Mouse (Mus musculus) CH12.LX (cell line): ENCODE results near the gene Fam69b. TPM values are rescaled to one million over a fixed set of nuclear protein-coding genes. Genes with fewer than 3 reads are reported as not detected.
A peak's percentile ranks its signal among the peaks of the same experiment; 100 is the strongest.

Experiments used
- DNase-seq: peaks from one replicate; pipeline ENCODE4 v3.0.0-alpha.2; 2013; ENCODE audit errors: extremely low read depth
- H3K27ac ChIP-seq: 2 replicates; pipeline ENCODE4 v1.5.1; 2012; ENCODE audit warnings: low read depth, mild to moderate bottlenecking, control low read depth, moderate library complexity; ENCODE audit not compliant: insufficient read depth
- H3K27me3 ChIP-seq: replicated peaks from 2 replicates; pipeline ENCODE3; 2012; ENCODE audit warnings: inconsistent platforms
- H3K36me3 ChIP-seq, 2 experiments: replicated peaks in 1 of 2; 2 replicates each; pipeline versions ENCODE3 to v1.6.1; 2012; ENCODE audit warnings: inconsistent platforms in 1 of 2, low read length in 1 of 2, mild to moderate bottlenecking in 1 of 2, mixed read lengths in 1 of 2, moderate library complexity in 1 of 2; ENCODE audit not compliant: control insufficient read depth in 1 of 2, insufficient read depth in 1 of 2
- H3K4me1 ChIP-seq, 2 experiments: 2 replicates each; pipeline ENCODE4 v1.6.1; 2012; ENCODE audit warnings: inconsistent platforms in 1 of 2, moderate library complexity in 1 of 2; ENCODE audit not compliant: insufficient read depth in 2 of 2, control insufficient read depth in 1 of 2
- H3K4me2 ChIP-seq: 2 replicates; pipeline ENCODE4 v1.6.1; 2012; ENCODE audit warnings: low read depth, mild to moderate bottlenecking, control low read depth; ENCODE audit not compliant: poor library complexity, insufficient read depth, severe bottlenecking
- H3K4me3 ChIP-seq, 3 experiments: fragments of 150-350 bp in 1 of 3; sonication (generic) in 1 of 3; replicated peaks in 1 of 3; 2 replicates each; pipeline versions ENCODE3 to v1.5.1; 2011 to 2012; ENCODE audit warnings: low read depth in 2 of 3, low read length in 2 of 3, mild to moderate bottlenecking in 2 of 3, moderate library complexity in 2 of 3, control low read depth in 1 of 3, improper control_type of control experiment in 1 of 3, inconsistent platforms in 1 of 3, mixed read lengths in 1 of 3; ENCODE audit not compliant: poor library complexity in 1 of 3
- H3K79me2 ChIP-seq: replicated peaks from 2 replicates; pipeline ENCODE4 v1.6.1; 2012; ENCODE audit warnings: mild to moderate bottlenecking, moderate library complexity; ENCODE audit not compliant: control insufficient read depth, poor library complexity, insufficient read depth, severe bottlenecking; ENCODE audit errors: extremely low read depth
- H3K9ac ChIP-seq: 2 replicates; pipeline ENCODE4 v1.6.1; 2012; ENCODE audit warnings: low read depth, mild to moderate bottlenecking, control low read depth, moderate library complexity; ENCODE audit not compliant: insufficient read depth
- H3K9me3 ChIP-seq: replicated peaks from 2 replicates; pipeline ENCODE3; 2012; ENCODE audit warnings: low read length, inconsistent platforms, mixed read lengths
- BHLHE40 ChIP-seq: IDR thresholded peaks from 2 replicates; pipeline ENCODE4 v1.6.1; 2011; ENCODE audit warnings: mild to moderate bottlenecking, low read depth, low read length, improper control_type of control experiment
- E2F4 ChIP-seq: IDR thresholded peaks from 2 replicates; pipeline ENCODE4 v1.6.1; 2011; ENCODE audit warnings: low read depth, low read length, improper control_type of control experiment; ENCODE audit not compliant: insufficient replicate concordance
- ELF1 ChIP-seq: IDR thresholded peaks from 2 replicates; pipeline ENCODE4 v1.6.1; 2014; ENCODE audit warnings: low read depth, mild to moderate bottlenecking, inconsistent platforms, low read length, improper control_type of control experiment
- JUN ChIP-seq: IDR thresholded peaks from 2 replicates; pipeline ENCODE4 v1.6.1; 2011; ENCODE audit warnings: low read depth, mild to moderate bottlenecking, low read length, improper control_type of control experiment, moderate library complexity; ENCODE audit not compliant: insufficient read depth
- KAT2A ChIP-seq: IDR thresholded peaks from 2 replicates; pipeline ENCODE4 v1.6.1; 2012; ENCODE audit warnings: low read length, improper control_type of control experiment, inconsistent platforms; ENCODE audit not compliant: insufficient replicate concordance
- MAFK ChIP-seq: IDR thresholded peaks from 2 replicates; pipeline ENCODE4 v1.6.1; 2011; ENCODE audit warnings: low read length, improper control_type of control experiment; ENCODE audit not compliant: insufficient replicate concordance
- MXI1 ChIP-seq: IDR thresholded peaks from 2 replicates; pipeline ENCODE4 v1.6.1; 2011; ENCODE audit warnings: mild to moderate bottlenecking, low read depth, low read length, improper control_type of control experiment
- NRF1 ChIP-seq: IDR thresholded peaks from 2 replicates; pipeline ENCODE4 v1.6.1; 2014; ENCODE audit warnings: low read depth, mild to moderate bottlenecking, inconsistent platforms, low read length, improper control_type of control experiment, moderate library complexity
- PAX5 ChIP-seq: IDR thresholded peaks from 2 replicates; pipeline ENCODE4 v1.6.1; 2012; ENCODE audit warnings: low read length, inconsistent platforms, mixed read lengths
- SMC3 ChIP-seq: IDR thresholded peaks from 2 replicates; pipeline ENCODE4 v1.6.1; 2011; ENCODE audit warnings: low read depth, low read length, improper control_type of control experiment
- TBP ChIP-seq: conservative IDR thresholded peaks from 2 replicates; pipeline ENCODE4 v1.6.1; 2011; ENCODE audit warnings: low read depth, low read length, improper control_type of control experiment
- USF2 ChIP-seq: conservative IDR thresholded peaks from 2 replicates; pipeline ENCODE4 v1.6.1; 2011; ENCODE audit warnings: low read depth, low read length, improper control_type of control experiment
- ZMIZ1 ChIP-seq: IDR thresholded peaks from 2 replicates; pipeline ENCODE4 v1.6.1; 2012; ENCODE audit warnings: low read depth, mild to moderate bottlenecking, inconsistent platforms, low read length, improper control_type of control experiment
- dilution Hi-C: fragments of 300-500 bp; cut with MboI; formaldehyde crosslinking; loops from 2 replicates; pipeline ENCODE4 v1.14.3; 2020; ENCODE audit warnings: low sequenced_read_pairs; ENCODE audit not compliant: extremely low pct_unique_long_range_greater_than_20kb, extremely low pct_ligation_motif_present
- in situ Hi-C: fragments of 300-500 bp; cut with MboI; formaldehyde crosslinking; loops from 3 replicates; pipeline ENCODE4 v1.14.3; 2019; ENCODE audit warnings: low sequenced_read_pairs, low pct_ligation_motif_present, low pct_unique_long_range_greater_than_20kb, mixed read lengths
- polyA plus RNA-seq: library from polyadenylated mRNA; unstranded; fragments of >175 nt; gene quantifications from 2 replicates; pipeline ENCODE4 v1.2.1, GENCODE M21; 2012; ENCODE audit warnings: low read depth; ENCODE audit not compliant: insufficient read length
- total RNA-seq, 2 experiments: library from RNA; depleted of rRNA; stranded (reverse); fragments of 300-350 nt in 1 of 2; fragments of >200 nt in 1 of 2; gene quantifications; 2 replicates each; pipeline ENCODE4 v1.2.3; 2012 to 2014

The Fam69b gene
- total RNA-seq (2012; rRNA removed) (0.88 and 1.2 TPM in 2 replicates), total RNA-seq (2014; rRNA removed) (0.16 TPM in 1 of 2 replicates, not detected in the other), polyA plus RNA-seq (not detected in 2 replicates)

DNA sequence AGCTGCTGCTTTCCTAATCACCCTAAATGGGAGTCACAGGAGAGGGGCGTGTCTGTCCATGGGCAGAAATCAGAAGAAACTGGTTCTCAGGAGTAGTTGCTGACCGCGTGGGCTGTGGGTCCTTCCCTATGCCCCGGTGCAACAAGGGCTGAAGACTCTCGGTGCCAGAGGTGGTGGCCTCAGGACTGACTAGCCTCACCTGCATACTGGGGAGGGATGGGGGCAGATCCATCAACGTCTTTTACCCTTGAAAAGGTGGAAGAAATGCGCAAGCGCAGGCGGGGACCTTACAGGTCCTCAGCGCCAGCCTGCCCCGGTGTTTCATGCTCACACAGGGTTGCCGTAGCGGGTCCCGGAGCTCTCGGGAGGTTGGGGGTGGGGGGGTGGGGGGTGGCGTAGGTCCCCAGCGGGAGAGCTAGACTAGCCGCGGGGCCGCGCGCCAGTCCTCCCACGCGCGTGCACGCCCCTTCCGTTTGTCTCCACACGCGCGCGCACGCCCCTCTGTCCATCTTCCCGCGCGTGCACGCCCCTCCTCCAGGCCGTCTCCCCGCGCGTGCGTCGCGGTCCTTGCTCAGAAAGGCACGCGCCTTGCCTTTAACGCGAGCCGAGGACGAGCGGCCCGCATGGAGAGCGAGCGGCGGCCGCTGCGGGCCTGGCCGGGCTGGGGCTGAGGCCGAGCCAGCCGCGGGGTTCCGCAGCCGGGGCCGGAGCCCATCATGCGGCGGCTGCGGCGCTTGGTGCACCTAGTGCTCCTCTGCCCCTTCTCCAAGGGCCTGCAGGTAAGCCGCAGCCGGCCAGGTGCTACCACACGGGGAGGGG is at the start of gene Fam69b:
Gene Fam69b (plus strand): TSS at position 537 of the 819 bp plus-strand sequence.
- no peaks in the 10 kb centered on the region for H3K9me3 ChIP-seq
- H3K36me3 ChIP-seq: no peaks in the 10 kb centered on the region
- peak within 1 kb of the TSS in 1 of 3 experiments; percentile 48 for H3K4me3 ChIP-seq
- no peak within 1 kb of the TSS for H3K9ac ChIP-seq
- H3K27ac ChIP-seq: no peak within 1 kb of the TSS
- dilution Hi-C loops: no loop called here
- H3K4me2 ChIP-seq: peak within 1 kb of the TSS; percentile 33
- H3K27me3 ChIP-seq: peaks cover 23% of the 10 kb centered on the region
- peaks cover 3 to 8% of the 10 kb centered on the region in 2 experiments for H3K4me1 ChIP-seq
- TF ChIP-seq USF2: no peak
- TF ChIP-seq NRF1: peak; percentile 64
- TF ChIP-seq ZMIZ1: no peak
- DNase-seq: no peak
- in situ Hi-C loops: no loop called here
- H3K79me2 ChIP-seq: no peaks in the 10 kb centered on the region

DNA sequence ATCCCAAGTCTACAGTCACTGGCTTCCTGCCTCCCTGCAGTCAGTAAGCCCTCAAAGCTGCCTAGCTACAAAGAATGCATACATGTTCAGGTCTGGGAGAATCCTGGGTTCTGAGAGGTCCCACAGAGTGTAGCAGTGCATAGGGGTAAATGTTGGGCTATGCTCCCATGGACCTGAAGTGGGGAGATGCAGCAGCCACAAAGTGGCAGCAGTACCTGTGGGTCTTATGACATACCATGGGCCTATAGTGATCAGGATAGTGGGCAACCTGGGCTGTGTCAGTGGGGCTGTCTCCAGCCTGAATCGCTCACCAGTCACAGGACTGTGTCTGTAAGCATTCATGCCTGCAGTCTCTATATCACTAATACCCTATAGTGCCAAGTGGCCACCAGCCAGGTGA is 48.5 kb upstream of the Fam69b start, which contains the start of gene Egfl7:
Gene Egfl7 (plus strand): TSS at position 301 of the 400 bp plus-strand sequence.
- H3K4me2 ChIP-seq: no peak within 1 kb of the TSS
- H3K79me2 ChIP-seq: no peaks in the 10 kb centered on the region
- H3K4me3 ChIP-seq: no peak within 1 kb of the TSS
- no peak for DNase-seq
- no peaks in the 10 kb centered on the region for H3K9me3 ChIP-seq
- no peak within 1 kb of the TSS for H3K9ac ChIP-seq
- dilution Hi-C loops: no loop called here
- no peak within 1 kb of the TSS for H3K27ac ChIP-seq
- H3K36me3 ChIP-seq: no peaks in the 10 kb centered on the region
- in situ Hi-C loops: no loop called here
- peaks cover 14 to 40% of the 10 kb centered on the region in 2 experiments for H3K4me1 ChIP-seq
- TF ChIP-seq E2F4: no peak
- no peak for TF ChIP-seq BHLHE40
- TF ChIP-seq PAX5: no peak
- no peak for TF ChIP-seq MAFK
- TF ChIP-seq JUN: no peak
- TF ChIP-seq ZMIZ1: no peak
- H3K27me3 ChIP-seq: peaks cover 20% of the 10 kb centered on the region

DNA sequence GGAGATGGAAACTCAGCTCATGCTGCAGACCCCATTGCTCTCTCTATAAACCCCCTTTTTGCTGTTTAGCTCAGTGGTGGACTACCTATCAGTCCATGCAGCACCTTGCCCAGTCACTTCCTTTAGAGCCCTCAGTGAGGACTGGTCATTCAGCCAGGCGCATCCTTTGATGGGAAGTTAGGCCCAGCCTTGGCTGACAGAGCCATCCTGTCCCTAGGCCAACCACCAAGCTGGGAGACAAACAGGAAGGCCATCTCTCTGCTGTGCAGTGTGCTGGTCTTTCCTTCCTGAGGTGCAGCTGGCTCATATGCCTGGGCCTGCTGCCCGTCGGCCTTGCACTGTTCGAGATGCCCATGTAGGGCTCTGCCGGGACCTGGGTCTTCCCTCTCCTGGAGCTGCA is 47.5 kb upstream of the Fam69b start:
- Histone ChIP-seq H3K79me2 (no peaks in the 10 kb centered on the region), H3K36me3 (no peaks in the 10 kb centered on the region), H3K27ac (no peak overlapping the region), H3K27me3 (peaks cover 29% of the 10 kb centered on the region), H3K4me2 (no peak overlapping the region), H3K9ac (no peak overlapping the region), H3K4me3 (no peak overlapping the region), H3K9me3 (no peaks in the 10 kb centered on the region), H3K4me1 (peaks cover 14 to 40% of the 10 kb centered on the region in 2 experiments)
- in situ Hi-C loops: no loop called here
- DNase-seq: no peak
- dilution Hi-C loops: no loop called here
- no peak for TF ChIP-seq ELF1
- no peak for TF ChIP-seq TBP
- TF ChIP-seq MXI1: no peak
- no peak for TF ChIP-seq KAT2A
- no peak for TF ChIP-seq JUN
- no peak for TF ChIP-seq SMC3
